Mouse (Mus musculus): ENCODE measurements around the gene Chd8.
A peak's percentile ranks its signal among the peaks of the same experiment; 100 is the strongest.
"Not testable (repeated sequence)": the region's sequence is repeated elsewhere in the genome, so short reads cannot be mapped to it uniquely, and the experiment has no call there.

Gene Chd8

DNA sequence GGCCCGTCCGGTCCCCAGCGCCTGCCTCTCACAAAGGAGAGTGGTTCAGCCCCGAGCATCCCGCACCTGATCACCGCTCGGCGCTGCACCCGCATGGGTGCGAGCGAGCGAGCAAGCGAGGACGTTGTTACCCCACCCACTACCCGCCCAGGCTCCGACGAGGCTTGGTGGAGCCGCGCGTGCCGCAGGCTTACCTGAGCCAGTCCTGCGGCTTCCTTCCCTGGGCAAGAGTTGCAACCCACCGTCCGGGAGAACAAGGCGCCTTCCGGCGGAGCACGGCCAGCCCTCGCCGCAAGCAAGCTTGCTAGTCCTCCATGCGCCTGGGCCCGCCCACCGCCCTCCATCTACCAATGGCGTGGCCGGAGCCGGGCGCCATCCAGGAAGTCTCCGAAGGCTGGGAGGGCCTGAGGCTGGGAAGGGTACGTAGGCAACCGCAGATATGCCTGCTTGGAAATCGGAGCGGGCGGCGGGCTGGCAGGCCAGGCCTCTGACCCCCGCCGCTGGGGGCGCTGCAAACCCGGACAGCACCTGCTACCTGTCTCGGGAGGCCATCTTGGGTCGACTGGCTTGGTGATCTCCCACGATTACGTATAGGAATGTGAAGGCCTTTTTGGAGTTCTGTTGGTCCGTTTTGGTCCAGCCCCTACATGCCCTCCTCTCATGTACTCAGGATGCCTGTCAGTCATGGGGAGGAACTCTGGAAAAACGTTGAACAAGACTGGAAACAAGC is at the start of gene Chd8:
Gene Chd8 (minus strand): TSS at position 297 of the 730 bp plus-strand sequence.
- peak; percentile 96 to 98 for DNase-seq (ENCODE audit: low spot score in 2 of 2)

DNA sequence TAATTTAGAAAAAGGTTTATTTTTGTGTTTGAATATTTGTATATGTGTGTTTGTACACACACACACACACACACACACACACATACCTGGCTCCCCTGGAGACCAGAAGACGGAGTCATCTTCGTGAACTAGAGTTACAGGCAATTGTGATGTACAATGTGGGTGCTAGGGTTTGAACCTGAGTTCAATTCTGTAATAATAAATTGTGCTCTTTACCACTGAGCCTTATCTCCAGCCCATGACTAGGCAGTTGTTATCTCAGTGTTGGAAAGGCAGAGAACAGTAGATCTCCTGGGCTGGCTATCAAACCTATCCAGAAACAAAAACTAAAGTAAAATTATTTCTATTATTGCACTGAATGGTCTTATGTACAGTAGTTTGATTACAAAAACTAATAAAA is 48.5 kb upstream of the Chd8 start:
- no peak for DNase-seq (ENCODE audit: low spot score in 2 of 2)

DNA sequence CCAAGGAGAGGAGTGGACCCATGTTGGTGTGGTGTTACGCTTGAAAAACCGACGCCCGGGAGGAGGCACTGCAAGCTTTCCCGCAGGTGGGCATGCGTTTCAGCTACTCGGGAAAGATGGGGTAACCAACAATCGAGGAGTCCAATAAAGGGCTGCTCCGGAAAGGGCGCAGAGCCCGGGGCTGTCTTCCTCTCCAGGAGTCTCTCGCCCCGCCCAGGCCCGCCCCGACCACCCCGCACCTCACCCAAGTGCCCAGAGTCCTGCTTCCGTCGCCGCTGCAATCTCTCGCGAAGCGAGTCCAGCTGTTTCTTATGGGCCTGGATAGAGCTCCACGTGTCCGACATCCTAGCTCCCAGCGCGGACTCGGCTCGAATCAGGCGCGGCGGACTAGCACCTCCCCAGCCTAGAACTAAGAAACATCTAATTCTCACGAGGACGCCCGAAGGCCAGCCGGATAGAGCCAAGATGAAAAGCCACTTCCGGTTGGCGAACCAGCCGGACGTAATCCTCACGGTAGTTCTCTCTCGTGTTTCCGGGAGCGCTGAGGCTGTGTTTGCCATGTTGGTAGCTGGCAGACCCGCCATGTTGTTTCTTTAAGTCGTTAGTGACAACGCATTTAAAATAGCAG is 47.2 kb upstream of the Chd8 start, which contains the start of gene Mettl3:
Gene Mettl3 (minus strand): TSS at position 485 of the 628 bp plus-strand sequence.
- DNase-seq (ENCODE audit: low spot score in 2 of 2): peak; percentile 77 to 82

DNA sequence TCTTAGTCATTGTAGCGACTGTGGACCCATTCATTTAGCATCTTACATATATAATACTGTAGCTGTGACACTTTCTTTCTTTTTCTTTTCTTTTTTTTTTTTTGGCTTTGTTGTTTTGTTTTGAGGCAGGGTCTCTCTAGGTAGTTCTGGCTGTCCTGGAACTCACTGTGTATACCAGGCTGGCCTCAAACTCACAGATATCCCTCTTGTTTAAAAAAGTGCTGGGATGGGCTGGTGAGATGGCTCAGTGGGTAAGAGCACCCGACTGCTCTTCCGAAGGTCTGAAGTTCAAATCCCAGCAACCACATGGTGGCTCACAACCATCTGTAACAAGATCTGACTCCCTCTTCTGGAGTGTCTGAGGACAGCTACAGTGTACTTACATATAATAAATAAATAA is 45.9 kb upstream of the Chd8 start:
- not testable (repeated sequence) for DNase-seq (ENCODE audit: low spot score in 2 of 2)

DNA sequence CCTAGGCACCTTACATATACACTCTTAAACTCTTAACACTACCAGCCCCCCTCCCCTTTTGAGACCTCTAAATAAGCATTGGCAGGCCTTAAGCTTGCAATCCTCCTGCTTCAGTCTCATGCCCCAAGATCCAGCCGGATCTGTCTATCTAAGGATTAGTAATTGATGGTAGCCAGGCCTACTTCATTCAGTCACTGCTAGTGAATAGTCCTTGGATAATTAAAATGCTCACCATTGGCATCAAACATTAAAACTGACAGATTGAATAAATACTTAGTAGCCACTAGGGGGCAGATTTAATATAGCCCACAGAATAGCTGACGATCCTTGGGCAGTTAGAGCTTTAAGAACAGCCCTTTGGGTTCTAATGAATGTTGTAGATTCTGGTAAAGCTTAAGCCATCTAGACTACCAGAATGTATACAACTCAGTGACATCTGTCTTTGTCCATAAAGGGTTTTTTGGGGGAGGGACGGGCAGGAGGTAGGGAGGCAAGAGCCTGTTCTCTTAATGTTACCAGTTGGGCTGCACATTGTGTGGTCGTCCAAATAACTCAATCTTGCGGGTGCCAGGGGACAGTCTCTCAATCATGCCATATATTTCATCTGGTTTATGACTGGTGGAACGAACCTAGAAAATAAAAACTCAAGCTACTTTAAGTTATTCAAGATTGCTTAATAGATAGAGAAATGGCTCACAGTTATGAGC is 38.1 kb upstream of the Chd8 start:
- no peak for DNase-seq (ENCODE audit: low spot score in 2 of 2)

DNA sequence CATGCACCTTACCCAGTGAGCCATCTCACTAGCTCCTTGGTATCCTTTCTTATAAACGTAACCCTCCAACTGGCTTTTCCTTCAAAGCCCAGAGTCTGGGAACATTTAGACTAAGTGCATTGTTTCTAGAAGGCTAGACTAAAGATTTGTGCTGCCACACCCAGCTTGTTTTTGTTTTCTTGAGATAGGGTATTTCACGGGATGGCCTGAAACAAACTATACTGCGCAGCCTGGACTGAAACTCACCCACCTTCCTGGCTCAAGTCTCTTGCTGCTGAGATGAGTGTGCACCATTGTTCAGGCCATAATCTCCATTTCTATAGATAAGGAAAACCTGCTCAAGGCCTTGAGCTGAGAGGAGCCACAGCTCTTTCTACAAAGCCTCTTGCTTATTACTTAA is 26.6 kb upstream of the Chd8 start:
- DNase-seq (ENCODE audit: low spot score in 2 of 2): no peak

DNA sequence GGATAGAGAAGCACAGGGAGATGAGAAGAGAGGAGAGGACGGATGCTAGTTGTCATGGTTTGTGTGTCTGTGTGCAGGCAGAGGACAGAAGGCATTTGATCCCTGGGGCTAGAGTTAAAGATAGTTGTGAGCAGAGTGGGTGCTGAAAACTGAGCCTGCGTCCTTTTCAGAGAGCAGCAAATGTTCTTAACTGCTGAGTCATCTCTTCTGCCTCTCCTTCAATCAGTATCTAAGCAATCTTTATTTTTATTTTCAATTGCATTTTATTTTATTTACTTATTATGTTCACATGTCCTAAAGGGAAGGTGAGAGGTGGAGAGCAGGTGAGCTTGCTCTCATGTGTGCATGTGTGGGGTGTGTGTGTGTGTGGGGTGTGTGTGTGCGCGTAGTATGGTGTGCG is 26.0 kb upstream of the Chd8 start:
- DNase-seq (ENCODE audit: low spot score in 2 of 2): no peak

DNA sequence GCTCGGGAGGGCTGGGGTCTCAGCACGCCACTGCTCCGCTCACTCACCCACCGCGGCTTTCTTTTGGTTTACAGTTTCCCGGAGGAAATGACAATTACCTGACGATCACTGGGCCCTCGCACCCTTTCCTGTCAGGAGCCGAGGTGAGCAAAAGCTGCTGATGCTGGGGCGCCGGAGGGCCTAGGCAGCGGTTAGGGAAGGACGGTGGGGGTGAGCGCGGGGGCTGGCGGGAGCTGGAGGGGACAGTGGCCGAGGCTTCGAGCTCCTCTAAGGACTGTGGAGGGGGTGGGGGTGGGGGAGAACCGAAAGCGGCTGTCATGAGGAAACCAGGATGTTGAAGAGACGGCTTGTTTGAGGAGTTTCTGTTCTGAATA is 22.2 kb upstream of the Chd8 start:
- DNase-seq (ENCODE audit: low spot score in 2 of 2): no peak

DNA sequence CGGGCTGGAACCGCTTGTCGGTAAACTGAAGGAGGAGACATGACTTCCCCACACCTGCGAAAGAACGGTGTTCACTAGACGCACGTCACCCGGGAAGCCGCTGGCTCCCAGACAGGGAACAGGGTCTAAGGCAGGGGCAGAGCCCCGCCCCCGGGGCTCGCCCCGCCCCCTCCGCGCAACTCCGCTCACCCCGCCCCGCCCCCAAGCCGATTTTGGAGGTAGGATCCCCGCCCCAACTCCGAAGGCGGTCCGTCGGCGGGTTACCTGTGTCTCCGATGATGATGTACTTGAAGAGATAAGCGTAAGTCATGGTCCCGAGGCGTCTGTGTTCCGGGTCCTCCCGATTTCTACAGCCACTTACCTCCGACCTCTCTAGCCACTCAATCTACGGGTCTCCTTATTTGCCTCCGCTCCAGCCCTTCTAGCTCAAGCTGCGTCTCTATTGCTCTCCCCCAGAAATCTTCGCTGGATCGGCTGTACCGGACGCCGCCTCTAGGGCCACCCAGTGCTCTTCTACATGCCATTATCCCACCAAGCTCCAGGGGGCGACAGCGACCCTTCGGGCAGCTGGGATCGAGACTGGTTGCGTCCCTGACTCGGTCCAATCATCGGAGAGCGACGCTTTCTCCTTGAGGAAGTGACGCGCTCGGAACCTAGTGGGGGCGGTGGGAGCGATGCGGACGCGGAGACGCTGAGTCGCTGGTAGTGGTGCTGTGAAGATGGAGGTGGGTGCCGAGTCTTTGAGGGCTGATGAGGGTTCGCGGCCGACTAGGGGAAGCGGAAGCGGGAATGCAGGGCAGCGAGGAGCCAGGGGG is 21.6 kb upstream of the Chd8 start, which contains the start of the genes Tox4 and Rab2b:
Gene Tox4 (plus strand): TSS at position 215 of the 815 bp plus-strand sequence.
Gene Rab2b (minus strand): TSS at position 614 of the 815 bp plus-strand sequence.
- DNase-seq (ENCODE audit: low spot score in 2 of 2): peak; percentile 97

DNA sequence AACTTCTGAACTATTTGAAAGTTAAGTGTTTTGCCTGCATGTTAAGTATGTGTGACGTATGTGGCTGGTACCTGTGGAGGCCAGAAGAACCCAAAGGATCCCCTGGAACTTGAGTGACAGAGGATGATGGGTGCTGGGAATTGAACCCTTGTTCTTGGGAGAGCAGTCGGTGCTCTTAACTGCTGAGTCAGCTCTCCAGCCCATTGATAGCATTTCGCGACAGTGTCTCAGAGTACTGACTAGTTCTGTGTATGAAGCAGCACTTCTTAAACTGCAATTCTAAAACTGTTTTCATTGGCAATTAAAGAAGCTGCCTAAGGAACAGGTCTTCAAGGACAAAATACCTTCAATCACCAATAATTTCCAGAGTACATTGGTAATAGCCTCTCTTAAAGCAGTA is 19.6 kb upstream of the Chd8 start:
- DNase-seq (ENCODE audit: low spot score in 2 of 2): no peak

DNA sequence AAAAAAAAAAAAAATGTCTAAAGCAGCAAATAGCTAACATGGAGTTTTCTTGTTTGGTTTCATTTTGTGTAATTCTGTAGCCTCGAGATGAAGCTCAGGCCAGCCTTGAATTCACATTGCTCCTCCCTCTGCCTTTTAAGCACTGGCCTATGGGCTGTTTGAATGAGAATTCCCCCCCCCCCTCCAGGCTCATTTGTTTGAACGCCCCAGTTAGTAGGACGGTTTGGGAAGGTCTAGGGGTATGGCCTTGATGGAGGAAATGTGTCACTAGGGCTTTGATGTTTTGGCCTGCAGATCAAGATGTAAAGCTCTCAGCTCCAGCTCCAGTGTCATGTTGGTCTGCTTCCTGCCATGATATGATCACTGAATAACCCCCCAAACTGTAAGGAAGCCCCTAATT is 15.2 kb upstream of the Chd8 start:
- no peak for DNase-seq (ENCODE audit: low spot score in 2 of 2)

DNA sequence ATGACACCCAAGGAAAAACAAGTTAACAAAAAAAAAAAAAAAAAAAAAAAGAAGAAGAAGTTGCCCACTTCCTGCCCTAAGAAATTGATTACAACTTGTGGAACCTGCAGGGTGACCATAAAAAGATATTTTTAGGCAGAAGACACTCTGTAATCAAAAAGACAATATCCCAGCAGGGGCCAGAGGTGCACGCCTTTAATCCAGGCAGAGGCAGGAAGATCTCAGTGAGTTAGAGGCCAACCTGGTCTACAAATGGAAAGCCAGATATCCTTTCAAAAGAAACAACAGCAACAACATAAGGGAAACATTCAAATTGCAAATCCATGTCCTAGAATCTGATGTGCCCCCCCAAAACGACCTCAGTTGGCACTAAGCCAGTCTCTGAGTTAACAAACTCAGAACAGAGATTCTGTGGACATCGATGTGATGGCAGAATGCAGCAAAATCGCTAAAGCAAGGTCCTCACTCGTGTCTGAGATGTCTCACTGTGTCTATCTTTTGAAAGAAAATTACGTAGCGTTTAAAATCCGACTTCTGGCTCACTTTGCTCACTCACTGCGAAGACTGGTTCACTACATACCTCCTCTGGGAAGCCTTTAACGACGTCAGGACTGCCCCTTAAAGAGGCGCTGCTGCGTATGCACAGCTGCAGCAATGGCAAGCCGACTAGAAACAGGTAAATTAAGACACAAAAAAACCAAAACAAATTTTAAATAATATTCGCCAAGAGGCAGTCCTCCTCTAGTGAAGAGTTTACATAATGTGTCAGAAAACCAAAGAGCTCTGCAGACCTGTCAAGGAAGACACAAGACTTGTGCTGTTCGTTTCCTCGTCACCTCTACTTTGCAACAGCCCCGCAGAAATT is 1.0 kb downstream of the Chd8 start:
- DNase-seq (ENCODE audit: low spot score in 2 of 2): no peak

DNA sequence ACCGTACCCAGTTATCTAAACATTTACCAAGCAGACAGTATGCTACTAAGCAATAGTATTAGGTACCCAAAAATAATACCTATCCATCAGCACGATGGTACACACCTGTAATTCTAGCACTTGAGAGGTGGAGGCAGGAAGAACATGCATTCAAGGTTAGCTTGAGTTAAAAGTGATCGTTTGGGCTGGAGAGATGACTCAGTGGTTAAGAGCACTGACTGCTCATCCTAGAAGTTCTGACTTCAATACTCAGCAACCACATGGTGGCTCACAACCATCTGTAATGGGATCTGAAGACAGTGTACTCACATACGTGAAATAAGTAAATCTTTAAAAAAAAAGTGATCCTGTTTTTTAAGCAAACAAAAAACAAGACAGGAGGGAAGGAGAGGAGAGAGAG is 11.5 kb downstream of the Chd8 start:
- DNase-seq (ENCODE audit: low spot score in 2 of 2): no peak

DNA sequence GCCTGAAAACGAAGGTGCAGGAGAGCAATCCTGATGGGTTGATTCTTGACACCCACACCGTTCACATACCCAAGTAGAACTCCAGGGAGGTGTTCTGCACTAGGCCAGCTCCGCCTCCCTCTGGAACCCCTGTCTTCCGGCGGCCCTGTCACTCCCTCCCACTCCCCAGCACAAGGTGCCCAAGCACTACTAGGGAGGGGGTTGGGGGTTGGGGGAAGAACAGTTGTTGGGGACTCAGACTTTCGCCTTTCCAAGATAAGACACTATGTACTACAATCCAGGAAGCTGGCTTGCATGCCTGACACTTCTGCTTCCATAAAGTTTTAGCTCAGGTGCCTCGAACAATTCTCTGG is 12.9 kb downstream of the Chd8 start:
- DNase-seq (ENCODE audit: low spot score in 2 of 2): no peak

DNA sequence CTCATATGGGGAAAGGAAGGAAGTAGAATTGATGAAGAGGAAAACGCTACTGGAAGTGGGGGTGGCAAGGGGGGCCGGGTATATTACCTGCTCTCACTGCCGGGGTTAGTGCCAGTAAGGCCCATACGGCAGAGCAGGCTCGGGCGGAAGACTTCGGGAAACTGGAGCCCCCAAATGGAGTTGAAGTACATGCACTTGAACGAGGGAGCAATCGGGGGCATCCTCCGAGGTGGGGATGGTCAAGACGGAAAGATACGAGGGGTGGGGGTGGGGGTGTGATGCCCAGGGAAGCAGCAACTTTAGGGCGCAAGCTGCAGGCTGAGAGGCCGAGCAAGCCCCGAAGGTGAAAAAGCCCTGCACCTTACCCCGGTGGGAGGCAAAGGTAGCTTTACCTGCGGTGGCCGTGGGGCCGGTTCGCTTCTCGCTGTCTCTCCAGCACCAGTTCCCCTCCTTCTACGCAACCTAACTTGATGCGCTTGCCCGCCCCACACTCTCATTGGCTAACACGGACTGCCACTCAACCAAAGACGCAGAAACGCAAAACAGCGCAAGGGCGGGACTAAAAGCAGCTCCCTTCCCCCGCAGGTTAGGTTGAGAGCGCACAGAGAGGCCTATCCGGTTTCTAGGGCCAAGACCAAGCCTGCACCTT is 13.4 kb downstream of the Chd8 start:
- DNase-seq (ENCODE audit: low spot score in 2 of 2): peak; percentile 100

DNA sequence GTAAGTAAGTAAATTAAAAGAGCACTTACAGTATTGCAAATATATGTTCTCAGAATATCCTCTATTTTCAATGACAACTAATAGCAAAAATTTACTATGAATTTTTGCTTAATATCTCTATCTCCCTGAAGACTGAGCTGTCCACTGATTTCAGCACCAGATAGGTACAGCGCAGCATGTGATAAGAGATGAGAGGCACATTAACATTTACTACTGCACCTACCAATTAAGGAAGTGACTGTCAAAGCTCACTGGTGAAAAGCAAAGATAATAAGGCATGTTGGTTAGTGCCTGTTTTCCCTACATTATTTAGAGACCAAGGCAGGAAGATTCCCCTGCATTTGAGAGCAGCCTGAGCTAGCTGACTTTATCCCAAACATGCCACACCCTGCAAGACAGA is 21.4 kb downstream of the Chd8 start:
- no peak for DNase-seq (ENCODE audit: low spot score in 2 of 2)

DNA sequence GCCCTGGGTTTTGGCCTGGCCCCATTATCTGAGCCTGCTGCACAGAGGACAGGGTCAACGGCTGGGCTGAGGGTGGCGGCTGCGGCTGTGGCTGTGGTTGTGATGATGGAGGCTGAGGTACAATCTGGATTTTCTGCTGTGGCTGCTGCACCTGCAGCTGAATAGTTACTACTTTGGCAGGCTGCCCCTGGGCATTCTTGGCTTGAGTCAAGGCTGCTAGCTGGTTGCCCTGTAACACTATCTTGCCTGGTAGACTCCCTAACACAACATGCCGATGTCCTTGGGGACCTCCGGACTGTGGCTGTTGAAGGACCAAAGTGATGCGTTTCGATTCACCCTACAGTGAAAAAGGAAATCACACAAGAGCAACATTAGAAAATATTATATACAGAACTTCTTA is 22.4 kb downstream of the Chd8 start:
- DNase-seq (ENCODE audit: low spot score in 2 of 2): no peak

DNA sequence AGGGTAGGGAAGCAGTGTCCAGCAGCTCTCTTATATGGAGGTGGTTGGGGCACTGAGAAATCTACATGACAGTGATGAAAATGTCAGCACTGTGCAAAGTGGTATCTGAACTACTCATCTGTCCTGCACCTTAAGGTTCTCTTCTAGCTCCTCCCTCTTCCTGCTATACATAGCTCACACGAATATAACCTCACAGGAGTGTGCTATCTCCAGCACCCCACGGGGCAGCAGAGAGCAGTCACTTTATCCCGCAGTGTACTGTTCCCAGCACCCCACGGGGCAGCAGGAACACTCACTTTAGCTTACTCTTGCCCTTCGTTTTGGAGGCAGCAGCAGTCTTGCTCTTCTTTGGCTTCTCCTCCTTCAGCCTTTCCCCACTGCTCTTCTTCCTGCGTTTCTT is 25.3 kb downstream of the Chd8 start:
- DNase-seq (ENCODE audit: low spot score in 2 of 2): no peak

DNA sequence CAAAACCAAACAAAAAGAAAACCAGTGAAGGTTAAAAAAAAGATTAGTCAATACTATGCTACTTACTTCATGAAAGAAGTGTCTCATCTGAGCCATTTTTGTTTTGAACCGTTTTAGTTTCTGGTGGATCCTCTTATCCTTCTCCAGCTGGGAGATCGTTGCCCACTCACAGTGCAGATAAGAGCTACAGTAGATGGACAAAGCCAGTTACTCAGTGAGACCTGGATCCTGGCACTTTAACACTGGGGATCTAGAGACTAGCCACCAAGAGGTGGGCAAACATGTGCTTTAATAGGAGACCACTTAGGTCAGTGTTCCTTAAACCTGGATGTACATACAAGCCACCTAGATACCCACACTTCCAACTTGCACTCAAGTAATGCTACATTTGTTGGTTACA is 31.6 kb downstream of the Chd8 start:
- no peak for DNase-seq (ENCODE audit: low spot score in 2 of 2)

DNA sequence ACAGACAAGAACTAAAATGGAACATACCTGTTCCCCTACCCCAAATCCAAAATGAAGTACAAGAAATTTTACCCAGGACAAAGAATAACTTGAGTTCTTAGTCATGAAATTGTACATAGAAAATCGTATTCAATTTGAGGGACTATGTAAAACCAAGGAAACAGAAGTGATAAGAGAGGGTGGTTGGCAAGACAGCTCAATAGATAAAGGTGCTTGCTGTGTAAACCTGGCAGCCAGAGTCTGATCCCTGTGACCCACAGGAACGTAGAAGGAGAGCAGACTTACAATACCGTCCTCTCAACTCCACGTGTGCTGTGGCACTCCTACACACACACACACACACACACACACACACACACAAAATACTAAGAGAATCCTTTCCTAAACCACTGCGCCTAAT is 40.3 kb downstream of the Chd8 start:
- no peak for DNase-seq (ENCODE audit: low spot score in 2 of 2)

DNA sequence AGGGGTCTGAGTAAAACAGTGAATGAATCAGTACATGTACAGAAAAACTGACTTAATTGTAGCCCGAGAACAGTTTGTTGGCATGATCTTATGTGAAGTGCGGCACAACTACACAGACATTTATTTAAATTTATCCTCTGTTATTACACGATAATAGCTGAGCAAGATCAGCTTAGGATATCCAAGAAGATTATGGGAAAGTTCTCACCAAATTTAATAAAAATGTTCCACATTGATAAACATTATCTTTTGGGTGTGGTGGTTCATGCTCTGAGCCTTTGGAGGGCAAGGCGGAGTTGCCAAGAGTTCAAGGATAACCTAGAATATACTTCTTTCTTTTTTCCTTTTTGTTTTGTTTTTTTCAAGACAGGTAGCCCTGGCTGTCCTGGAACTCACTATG is 58.2 kb downstream of the Chd8 start:
- no peak for DNase-seq (ENCODE audit: low spot score in 2 of 2)

Data from spleen, postnatal 14 days (tissue).